Mouse (Mus musculus) hindbrain, embryonic 10.5 days (tissue): ENCODE measurements around the gene Gpd2. TPM values are rescaled to one million over a fixed set of nuclear protein-coding genes. Genes with fewer than 3 reads are reported as not detected.

Experiments
- DNase-seq: peaks from one replicate; pipeline ENCODE4 v3.0.0-alpha.2; 2017; ENCODE audit warnings: low spot score
- H3K27ac ChIP-seq: fragments of 300-500 bp; sonication (generic); 2 replicates; pipeline ENCODE4 v1.5.1; 2016; ENCODE audit warnings: mild to moderate bottlenecking, moderate library complexity
- H3K27me3 ChIP-seq: fragments of 300-500 bp; sonication (generic); 2 replicates; pipeline ENCODE4 v1.6.1; 2016; ENCODE audit warnings: mild to moderate bottlenecking; ENCODE audit not compliant: poor library complexity, insufficient read depth, severe bottlenecking
- H3K36me3 ChIP-seq: fragments of 300-500 bp; sonication (generic); 2 replicates; pipeline ENCODE4 v1.6.1; 2016; ENCODE audit warnings: mild to moderate bottlenecking, moderate library complexity
- H3K4me1 ChIP-seq: fragments of 300-500 bp; sonication (generic); replicated peaks from 2 replicates; pipeline ENCODE4 v1.6.1; 2016; ENCODE audit warnings: mild to moderate bottlenecking
- H3K4me3 ChIP-seq: fragments of 300-500 bp; sonication (generic); 2 replicates; pipeline ENCODE4 v1.5.1; 2016; ENCODE audit warnings: mild to moderate bottlenecking, moderate library complexity
- H3K9me3 ChIP-seq: fragments of 300-500 bp; sonication (generic); 2 replicates; pipeline ENCODE4 v1.6.1; 2016; ENCODE audit warnings: mild to moderate bottlenecking, moderate library complexity
- WGBS: fragments of 180-500 bp; shearing (Covaris S2); methylation state at CpG from one replicate; pipeline ENCODE4 v1.1.7; 2016; 5-methylcytosine and 5-hydroxymethylcytosine counted together
- polyA plus RNA-seq: library from polyadenylated mRNA; unstranded; fragments of >200 nt; fragmentation: Nextera tagmentation; extraction: Ambion mirVana; gene quantifications from 2 replicates; pipeline ENCODE4 v1.2.1, GENCODE M21; 2016

The Gpd2 gene
- polyA plus RNA-seq, 1 experiment from 2014 or later = 24.2 TPM

GRCm38 (mm10) chr2:57378147-57378889 lies 140.9 kb downstream of the Gpd2 start:
- WGBS = 9% methylated on average over 8 of the region's 8 CpGs
- H3K27ac ChIP-seq = peak overlapping the region; percentile 66; the same call in 1 of the 2 replicates
- DNase-seq = peak; percentile 12
- H3K27me3 ChIP-seq = 0 out of 2 replicates have a peak, but pooled peaks cover 4% of the 10 kb centered on the region
- no peaks in the 10 kb centered on the region for H3K9me3 ChIP-seq
- H3K4me1 ChIP-seq = peaks cover 39% of the 10 kb centered on the region
- H3K4me3 ChIP-seq = peak overlapping the region; percentile 26
- no peaks in the 10 kb centered on the region for H3K36me3 ChIP-seq

GRCm38 (mm10) chr2:57384625-57385024 lies 147.2 kb downstream of the Gpd2 start:
- Histone ChIP-seq H3K9me3 (no peaks in the 10 kb centered on the region), H3K4me3 (no peak overlapping the region), H3K4me1 (peaks cover 25% of the 10 kb centered on the region), H3K27ac (peak overlapping the region; percentile 8; the same call in 1 of the 2 replicates), H3K36me3 (no peaks in the 10 kb centered on the region), H3K27me3 (0 out of 2 replicates have a peak, but pooled peaks cover 4% of the 10 kb centered on the region)
- WGBS = 92% methylated on average over 2 of the region's 2 CpGs
- no peak for DNase-seq

- Histone ChIP-seq H3K4me3 (0 out of 2 replicates have a peak overlapping the region, but pooled peaks have one; percentile 9), H3K9me3 (peaks cover 11% of the 10 kb centered on the region), H3K4me1 (peaks cover 25% of the 10 kb centered on the region), H3K27me3 (no peaks in the 10 kb centered on the region), H3K27ac (peak overlapping the region; percentile 77), H3K36me3 (0 out of 2 replicates have a peak, but pooled peaks cover 5% of the 10 kb centered on the region)
- peak; percentile 62 for DNase-seq
- 19% methylated on average over 7 of the region's 7 CpGs for WGBS
Observed at GRCm38 (mm10) chr2:57387816-57388215, 150.4 kb downstream of the Gpd2 start.

GRCm38 (mm10) chr2:57395071-57395470 lies 157.6 kb downstream of the Gpd2 start:
- no peak for DNase-seq
- no peaks in the 10 kb centered on the region for H3K4me1 ChIP-seq
- H3K36me3 ChIP-seq = 0 out of 2 replicates have a peak, but pooled peaks cover 3% of the 10 kb centered on the region
- 92% methylated on average over 4 of the region's 4 CpGs for WGBS
- no peaks in the 10 kb centered on the region for H3K27me3 ChIP-seq
- H3K4me3 ChIP-seq = no peak overlapping the region
- no peak overlapping the region for H3K27ac ChIP-seq
- H3K9me3 ChIP-seq = peaks cover 9% of the 10 kb centered on the region

- no peak for DNase-seq
- no peak overlapping the region for H3K4me3 ChIP-seq
- no peaks in the 10 kb centered on the region for H3K27me3 ChIP-seq
- no peak overlapping the region for H3K27ac ChIP-seq
- WGBS = 92% methylated on average over 13 of the region's 13 CpGs
- no peaks in the 10 kb centered on the region for H3K9me3 ChIP-seq
- 0 out of 2 replicates have a peak, but pooled peaks cover 5% of the 10 kb centered on the region for H3K4me1 ChIP-seq
- no peaks in the 10 kb centered on the region for H3K36me3 ChIP-seq
Observed at GRCm38 (mm10) chr2:57396061-57396460, 158.6 kb downstream of the Gpd2 start.

- Histone ChIP-seq H3K9me3 (no peaks in the 10 kb centered on the region), H3K4me3 (no peak overlapping the region), H3K36me3 (no peaks in the 10 kb centered on the region), H3K4me1 (0 out of 2 replicates have a peak, but pooled peaks cover 5% of the 10 kb centered on the region), H3K27ac (no peak overlapping the region), H3K27me3 (no peaks in the 10 kb centered on the region)
- WGBS = 90% methylated on average over 3 of the region's 3 CpGs
- DNase-seq = no peak
Observed at GRCm38 (mm10) chr2:57397727-57398126, 160.3 kb downstream of the Gpd2 start.

GRCm38 (mm10) chr2:57407414-57408019 lies 170.1 kb downstream of the Gpd2 start:
- no peaks in the 10 kb centered on the region for H3K27me3 ChIP-seq
- no peak for DNase-seq
- H3K4me1 ChIP-seq = no peaks in the 10 kb centered on the region
- H3K9me3 ChIP-seq = no peaks in the 10 kb centered on the region
- H3K36me3 ChIP-seq = no peaks in the 10 kb centered on the region
- no peak overlapping the region for H3K4me3 ChIP-seq
- no peak overlapping the region for H3K27ac ChIP-seq
- 81% methylated on average over 4 of the region's 4 CpGs for WGBS

GRCm38 (mm10) chr2:57408413-57408812 lies 171.0 kb downstream of the Gpd2 start:
- no peaks in the 10 kb centered on the region for H3K9me3 ChIP-seq
- WGBS = 86% methylated on average over 4 of the region's 4 CpGs

GRCm38 (mm10) chr2:57411551-57411950 lies 174.1 kb downstream of the Gpd2 start:
- WGBS = 83% methylated on average over 2 of the region's 2 CpGs
- DNase-seq = no peak
- no peaks in the 10 kb centered on the region for H3K36me3 ChIP-seq

More at GRCm38 (mm10) chr2:57408413-57408812, 171.0 kb downstream of the Gpd2 start:
- H3K36me3 ChIP-seq = no peaks in the 10 kb centered on the region
- H3K4me3 ChIP-seq = no peak overlapping the region
- H3K27me3 ChIP-seq = no peaks in the 10 kb centered on the region
- no peak overlapping the region for H3K27ac ChIP-seq
- H3K4me1 ChIP-seq = no peaks in the 10 kb centered on the region
- no peak for DNase-seq

GRCm38 (mm10) chr2:57414550-57415160 lies 177.2 kb downstream of the Gpd2 start:
- DNase-seq = no peak
- no peaks in the 10 kb centered on the region for H3K4me1 ChIP-seq
- H3K4me3 ChIP-seq = no peak overlapping the region
- WGBS = 91% methylated on average over 9 of the region's 9 CpGs
- no peaks in the 10 kb centered on the region for H3K36me3 ChIP-seq
- H3K27ac ChIP-seq = no peak overlapping the region
- H3K9me3 ChIP-seq = no peaks in the 10 kb centered on the region
- no peaks in the 10 kb centered on the region for H3K27me3 ChIP-seq

More at GRCm38 (mm10) chr2:57411551-57411950, 174.1 kb downstream of the Gpd2 start:
- no peaks in the 10 kb centered on the region for H3K9me3 ChIP-seq
- no peak overlapping the region for H3K4me3 ChIP-seq
- no peaks in the 10 kb centered on the region for H3K27me3 ChIP-seq
- H3K4me1 ChIP-seq = no peaks in the 10 kb centered on the region
- no peak overlapping the region for H3K27ac ChIP-seq

- H3K9me3 ChIP-seq = 0 out of 2 replicates have a peak, but pooled peaks cover 4% of the 10 kb centered on the region
- no peak overlapping the region for H3K27ac ChIP-seq
- no peak overlapping the region for H3K4me3 ChIP-seq
- DNase-seq = no peak
- no peaks in the 10 kb centered on the region for H3K4me1 ChIP-seq
- 70% methylated on average over 1 of the region's 1 CpGs for WGBS
- H3K36me3 ChIP-seq = no peaks in the 10 kb centered on the region
- H3K27me3 ChIP-seq = no peaks in the 10 kb centered on the region
Observed at GRCm38 (mm10) chr2:57416711-57417110, 179.3 kb downstream of the Gpd2 start.
